Mouse (Mus musculus): ENCODE data around the gene Fxyd7. TPM values are rescaled to one million over a fixed set of nuclear protein-coding genes. Genes with fewer than 3 reads are reported as not detected.

Fxyd7 gene
- polyA plus RNA-seq (2012; rRNA removed) (14.9 and 19.3 TPM in 2 replicates), polyA plus RNA-seq (2014; fragmentation: Nextera tagmentation; extraction: Ambion mirVana) (15.3 and 16.2 TPM in 2 replicates)

- 2% methylated on average over 17 of the region's 28 CpGs for WGBS
- no peak within 1 kb of the TSS for H3K9ac ChIP-seq (ENCODE audit: low read depth, low read length, severe bottlenecking)
- H3K36me3 ChIP-seq (ENCODE audit: control insufficient read depth, insufficient read depth, low read length): no peaks in the 10 kb centered on the region
- peaks cover 52% of the 10 kb centered on the region for H3K27me3 ChIP-seq (ENCODE audit: control insufficient read depth, insufficient read depth, low read length)
- DNase-seq (ENCODE audit: low spot score) (no peak), ATAC-seq (ENCODE audit: low FRiP score, low read depth) (no peak)
- peak within 1 kb of the TSS; percentile 44 for H3K4me2 ChIP-seq (replicated peaks; ENCODE audit: low read depth, low read length, severe bottlenecking)
- no peak for TF ChIP-seq POLR2A (IDR thresholded peaks at IDR 0.05; ENCODE audit: borderline replicate concordance, extremely low read depth, insufficient read depth, insufficient read length)
- peak within 1 kb of the TSS; percentile 21 for H3K4me3 ChIP-seq (replicated peaks; ENCODE audit: low read length)
- no peaks in the 10 kb centered on the region for H3K9me3 ChIP-seq (ENCODE audit: control insufficient read depth, low read length)
- H3K4me1 ChIP-seq (ENCODE audit: control insufficient read depth, insufficient read depth, low read length): peaks cover 58% of the 10 kb centered on the region
- H3K27ac ChIP-seq (replicated peaks; ENCODE audit: low read depth, low read length): no peak within 1 kb of the TSS
These were observed at the start of gene Fxyd7 for GRCm38 (mm10) chr7:31051321-31052021. TSS of gene Fxyd7 (minus strand) at chr7:31051467.

DNA sequence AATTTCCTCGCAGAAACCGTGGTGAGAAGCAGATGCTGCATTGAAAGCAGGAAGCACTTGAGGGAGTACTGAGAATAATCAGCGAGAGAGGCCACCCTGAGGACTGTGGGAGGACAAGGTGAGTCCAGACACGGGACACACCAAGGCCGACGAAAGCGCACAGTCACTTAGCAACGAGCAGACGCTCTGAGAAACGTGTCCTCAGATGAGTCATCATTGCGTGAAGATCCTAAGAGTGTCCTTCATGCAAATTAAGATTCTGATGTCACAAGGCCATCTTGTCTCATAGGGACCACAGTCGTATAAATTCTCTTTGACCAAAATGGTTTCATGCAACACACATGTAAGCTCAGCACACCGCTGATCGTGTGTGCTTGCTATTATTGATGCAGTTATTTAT lies 49.5 kb upstream of the Fxyd7 start:
- 84% methylated on average over 14 of the region's 14 CpGs for WGBS
- no peaks in the 10 kb centered on the region for H3K9me3 ChIP-seq (ENCODE audit: control insufficient read depth, low read length)
- H3K4me1 ChIP-seq (ENCODE audit: control insufficient read depth, insufficient read depth, low read length): no peaks in the 10 kb centered on the region
- ATAC-seq (ENCODE audit: low FRiP score, low read depth) (no peak), DNase-seq (ENCODE audit: low spot score) (no peak)
- H3K27ac ChIP-seq (replicated peaks; ENCODE audit: low read depth, low read length): no peak overlapping the region
- H3K4me3 ChIP-seq (replicated peaks; ENCODE audit: low read length): no peak overlapping the region
- H3K9ac ChIP-seq (ENCODE audit: low read depth, low read length, severe bottlenecking): no peak overlapping the region
- H3K4me2 ChIP-seq (replicated peaks; ENCODE audit: low read depth, low read length, severe bottlenecking): no peak overlapping the region
- TF ChIP-seq POLR2A (IDR thresholded peaks at IDR 0.05; ENCODE audit: borderline replicate concordance, extremely low read depth, insufficient read depth, insufficient read length): no peak
- no peaks in the 10 kb centered on the region for H3K36me3 ChIP-seq (ENCODE audit: control insufficient read depth, insufficient read depth, low read length)
- no peaks in the 10 kb centered on the region for H3K27me3 ChIP-seq (ENCODE audit: control insufficient read depth, insufficient read depth, low read length)

DNA sequence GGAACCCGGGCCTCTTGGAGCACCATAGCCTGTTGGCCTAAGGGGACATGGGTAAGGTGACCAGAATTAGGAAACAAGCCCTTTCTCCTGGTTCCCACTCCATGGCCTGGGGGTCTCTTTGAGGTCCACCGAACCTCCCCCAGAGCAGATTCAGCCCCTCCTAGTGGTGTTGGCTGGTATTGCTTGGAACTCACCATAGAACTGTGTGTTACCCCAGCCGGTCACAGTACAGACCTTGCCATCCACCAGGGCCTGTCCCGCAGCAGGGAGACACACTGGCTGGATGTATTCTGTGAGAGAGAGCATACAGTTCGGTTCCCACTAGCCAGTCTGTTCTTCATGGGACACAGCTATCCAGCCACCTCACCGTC lies 48.3 kb upstream of the Fxyd7 start:
- no peak for ATAC-seq (ENCODE audit: low FRiP score, low read depth)

DNA sequence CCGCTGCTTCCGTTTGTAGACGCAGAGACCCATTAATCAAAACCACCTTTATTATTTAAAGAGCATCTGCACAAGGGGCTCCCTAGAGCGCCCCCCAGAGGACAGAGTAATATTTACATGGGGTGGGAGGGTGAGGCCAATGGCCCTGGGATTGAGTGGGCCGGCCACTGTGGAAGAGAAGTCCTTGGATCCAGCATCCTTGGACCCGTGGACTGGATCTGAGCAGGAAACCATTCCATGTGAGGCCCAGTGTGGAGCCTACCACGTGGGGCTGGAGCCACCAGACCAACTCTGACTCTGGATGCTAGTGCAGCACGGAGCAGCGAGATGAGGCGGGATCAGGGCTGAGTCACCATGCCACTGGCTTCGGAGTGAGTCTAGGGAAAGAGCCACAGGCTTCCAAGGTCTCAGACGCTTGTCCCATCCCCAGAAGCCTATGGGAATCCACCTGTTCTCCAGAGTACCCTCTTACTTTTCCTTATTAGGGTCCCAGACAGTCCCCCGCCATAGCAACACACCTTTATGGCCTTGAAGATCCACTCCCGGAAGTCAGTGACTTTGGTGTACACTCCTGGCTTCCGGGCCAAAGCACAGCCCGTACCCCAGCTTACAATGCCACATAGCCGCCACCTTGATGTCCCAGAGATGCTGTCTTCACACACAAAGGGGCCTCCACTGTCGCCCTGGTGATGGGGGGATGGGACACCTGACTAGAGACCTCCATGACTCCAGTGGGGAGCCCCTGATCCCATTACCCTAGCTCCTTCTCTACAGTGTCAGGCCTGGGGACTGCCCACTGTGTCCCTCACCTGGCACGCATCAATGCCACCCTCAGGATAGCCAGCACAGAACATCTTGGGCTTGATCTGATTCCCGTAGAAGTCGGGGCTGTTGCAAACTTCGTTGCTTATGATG lies 47.7 kb upstream of the Fxyd7 start:
- H3K4me2 ChIP-seq (replicated peaks; ENCODE audit: low read depth, low read length, severe bottlenecking): no peak overlapping the region
- no peaks in the 10 kb centered on the region for H3K27me3 ChIP-seq (ENCODE audit: control insufficient read depth, insufficient read depth, low read length)
- 80% methylated on average over 22 of the region's 22 CpGs for WGBS
- no peaks in the 10 kb centered on the region for H3K36me3 ChIP-seq (ENCODE audit: control insufficient read depth, insufficient read depth, low read length)
- H3K4me3 ChIP-seq (replicated peaks; ENCODE audit: low read length): no peak overlapping the region
- DNase-seq (ENCODE audit: low spot score) (no peak), ATAC-seq (ENCODE audit: low FRiP score, low read depth) (no peak)
- H3K4me1 ChIP-seq (ENCODE audit: control insufficient read depth, insufficient read depth, low read length): no peaks in the 10 kb centered on the region
- no peak overlapping the region for H3K27ac ChIP-seq (replicated peaks; ENCODE audit: low read depth, low read length)
- H3K9ac ChIP-seq (ENCODE audit: low read depth, low read length, severe bottlenecking): no peak overlapping the region
- TF ChIP-seq POLR2A (IDR thresholded peaks at IDR 0.05; ENCODE audit: borderline replicate concordance, extremely low read depth, insufficient read depth, insufficient read length): no peak
- no peaks in the 10 kb centered on the region for H3K9me3 ChIP-seq (ENCODE audit: control insufficient read depth, low read length)

More for the DNA sequence above, 48.3 kb upstream of the Fxyd7 start:
- Histone ChIP-seq H3K4me1 (ENCODE audit: control insufficient read depth, insufficient read depth, low read length) (no peaks in the 10 kb centered on the region), H3K27me3 (ENCODE audit: control insufficient read depth, insufficient read depth, low read length) (no peaks in the 10 kb centered on the region), H3K9ac (ENCODE audit: low read depth, low read length, severe bottlenecking) (no peak overlapping the region), H3K36me3 (ENCODE audit: control insufficient read depth, insufficient read depth, low read length) (no peaks in the 10 kb centered on the region), H3K4me2 (replicated peaks; ENCODE audit: low read depth, low read length, severe bottlenecking) (no peak overlapping the region), H3K9me3 (ENCODE audit: control insufficient read depth, low read length) (no peaks in the 10 kb centered on the region), H3K4me3 (replicated peaks; ENCODE audit: low read length) (no peak overlapping the region), H3K27ac (replicated peaks; ENCODE audit: low read depth, low read length) (no peak overlapping the region)
- no peak for DNase-seq (ENCODE audit: low spot score)
- WGBS: 87% methylated on average over 6 of the region's 6 CpGs
- no peak for TF ChIP-seq POLR2A (IDR thresholded peaks at IDR 0.05; ENCODE audit: borderline replicate concordance, extremely low read depth, insufficient read depth, insufficient read length)

DNA sequence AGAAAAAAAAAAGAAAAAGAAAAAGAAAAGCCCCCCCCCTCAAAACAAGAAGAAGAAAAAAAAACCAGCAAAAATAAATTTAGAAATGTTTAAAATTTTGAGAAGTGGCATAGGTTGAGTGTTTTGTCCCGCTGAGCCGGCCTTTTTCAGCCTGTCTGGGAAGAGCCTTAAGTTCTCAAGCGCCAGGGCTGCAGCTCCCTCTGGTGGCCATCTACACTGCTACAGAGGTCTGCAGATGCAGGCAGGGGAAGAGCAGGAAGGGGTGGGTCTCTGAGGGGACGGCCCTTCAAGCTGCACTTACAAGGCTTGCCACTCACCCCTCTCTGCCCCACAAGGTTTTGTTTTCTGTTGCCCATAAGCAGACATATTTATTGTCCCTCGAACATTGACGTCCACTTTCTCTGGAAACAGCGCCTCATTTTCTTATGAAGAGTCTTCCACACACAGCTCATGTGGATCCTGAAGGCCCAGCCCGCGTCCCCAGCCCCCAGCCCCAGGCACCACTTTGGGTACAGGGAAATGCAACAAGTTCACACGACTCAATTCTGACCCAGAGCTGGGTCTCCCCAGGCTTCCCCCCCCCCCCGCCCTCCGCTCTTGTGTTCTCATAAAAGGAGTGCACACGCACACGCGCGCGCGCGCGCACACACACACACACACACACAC lies 46.4 kb upstream of the Fxyd7 start:
- peak overlapping the region; percentile 44 for H3K4me2 ChIP-seq (replicated peaks; ENCODE audit: low read depth, low read length, severe bottlenecking)
- no peak overlapping the region for H3K9ac ChIP-seq (ENCODE audit: low read depth, low read length, severe bottlenecking)
- no peaks in the 10 kb centered on the region for H3K27me3 ChIP-seq (ENCODE audit: control insufficient read depth, insufficient read depth, low read length)

More for the DNA sequence above, 46.4 kb upstream of the Fxyd7 start:
- no peaks in the 10 kb centered on the region for H3K9me3 ChIP-seq (ENCODE audit: control insufficient read depth, low read length)
- TF ChIP-seq POLR2A (IDR thresholded peaks at IDR 0.05; ENCODE audit: borderline replicate concordance, extremely low read depth, insufficient read depth, insufficient read length): no peak
- ATAC-seq (ENCODE audit: low FRiP score, low read depth) (peak; percentile 95), DNase-seq (ENCODE audit: low spot score) (peak; percentile 96)
- no peaks in the 10 kb centered on the region for H3K36me3 ChIP-seq (ENCODE audit: control insufficient read depth, insufficient read depth, low read length)
- H3K4me3 ChIP-seq (replicated peaks; ENCODE audit: low read length): peak overlapping the region; percentile 18; the same call in 1 of the 2 replicates
- no peaks in the 10 kb centered on the region for H3K4me1 ChIP-seq (ENCODE audit: control insufficient read depth, insufficient read depth, low read length)
- peak overlapping the region; percentile 33; the same call in 1 of the 2 replicates for H3K27ac ChIP-seq (replicated peaks; ENCODE audit: low read depth, low read length)
- WGBS: 44% methylated on average over 20 of the region's 20 CpGs

Measured in limb, embryonic 14.5 days (tissue).